Mouse (Mus musculus) thymus, postnatal 4 days (tissue): Measurements from ENCODE around the gene Capn10.
"Not testable (repeated sequence)": the region's sequence is repeated elsewhere in the genome, so short reads cannot be mapped to it uniquely, and the experiment has no call there.

Experiments used
- DNase-seq: peaks from one replicate; pipeline ENCODE4 v3.0.0; 2021

The Capn10 gene

DNA sequence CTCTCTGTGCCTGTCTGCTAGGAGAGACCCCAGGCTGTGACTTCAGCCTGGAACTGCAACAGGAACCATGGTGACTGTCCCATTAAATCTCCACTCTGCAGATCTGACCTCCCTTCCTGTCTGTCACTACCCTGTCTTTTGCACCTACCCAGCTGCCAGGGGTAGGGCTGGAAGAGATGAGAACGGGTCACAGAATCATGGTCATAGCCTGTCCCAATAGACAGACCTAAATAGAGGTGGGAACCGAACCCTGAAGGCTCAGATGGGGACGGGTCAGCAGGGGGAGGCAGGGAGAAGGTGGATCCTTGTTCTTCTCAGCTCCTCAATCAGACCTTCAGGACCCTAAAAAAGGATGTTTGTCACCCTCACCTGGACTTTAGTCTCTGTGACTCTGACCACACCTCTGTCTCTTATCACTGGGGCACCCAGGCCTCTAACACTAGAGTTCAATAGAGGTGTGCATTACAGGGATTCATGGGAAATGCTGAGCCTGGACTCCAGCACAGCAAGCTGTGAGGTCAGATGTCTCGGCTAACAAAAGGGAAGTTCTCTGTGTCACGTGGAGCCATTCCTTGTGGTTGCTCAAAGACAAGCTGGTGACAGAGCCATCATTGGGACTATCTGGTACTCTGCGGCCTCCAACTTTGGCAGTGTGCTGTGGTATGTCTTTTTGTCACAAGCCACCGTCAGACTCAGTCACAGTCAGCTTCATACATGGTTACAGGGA, 13.5 kb upstream of the Capn10 start:
- no peak for DNase-seq

DNA sequence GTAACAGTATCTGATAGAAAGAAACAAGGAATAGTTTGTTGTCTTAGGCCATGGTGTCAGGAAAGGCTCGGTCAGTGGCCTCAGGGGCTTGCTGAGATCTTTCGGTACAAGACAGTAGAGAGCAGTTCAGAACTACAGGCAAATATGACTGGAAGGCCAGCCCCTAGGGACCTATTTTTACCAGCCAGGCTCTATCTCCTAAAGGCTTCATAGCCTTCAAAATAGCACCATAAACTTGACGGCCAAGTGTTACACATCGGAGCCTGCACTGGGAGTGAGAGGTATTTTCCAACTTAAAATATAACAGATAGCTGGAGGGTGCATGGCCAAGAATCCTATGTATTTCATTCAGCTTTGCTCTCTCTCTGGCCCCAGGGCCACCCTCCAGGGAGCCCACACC, 12.7 kb upstream of the Capn10 start:
- DNase-seq: no peak

DNA sequence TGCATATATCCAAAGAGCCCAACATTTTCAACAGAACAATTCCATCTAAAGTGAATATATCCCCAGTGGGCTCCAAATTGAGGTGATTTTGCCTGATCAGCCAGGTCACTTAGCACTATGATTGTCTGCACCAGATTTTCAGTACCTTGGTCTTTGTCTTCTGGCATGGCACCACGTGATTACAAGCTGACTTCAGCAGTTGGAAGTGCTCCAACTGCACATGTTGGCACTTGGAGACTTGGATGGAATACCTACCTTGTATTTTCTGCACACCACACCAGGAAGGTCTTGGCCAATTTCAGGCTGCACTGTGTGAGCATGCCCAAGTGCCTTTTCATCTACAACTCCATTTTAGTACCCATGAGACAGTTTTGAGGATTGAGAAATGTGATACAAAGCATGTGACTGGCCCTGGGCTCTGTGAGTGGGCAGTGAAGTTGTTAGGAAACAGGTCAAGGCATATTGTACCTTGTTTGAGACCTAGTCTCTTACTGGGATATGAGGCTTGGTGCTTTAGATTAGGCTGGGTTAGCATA, 3.9 kb upstream of the Capn10 start:
- no peak for DNase-seq

DNA sequence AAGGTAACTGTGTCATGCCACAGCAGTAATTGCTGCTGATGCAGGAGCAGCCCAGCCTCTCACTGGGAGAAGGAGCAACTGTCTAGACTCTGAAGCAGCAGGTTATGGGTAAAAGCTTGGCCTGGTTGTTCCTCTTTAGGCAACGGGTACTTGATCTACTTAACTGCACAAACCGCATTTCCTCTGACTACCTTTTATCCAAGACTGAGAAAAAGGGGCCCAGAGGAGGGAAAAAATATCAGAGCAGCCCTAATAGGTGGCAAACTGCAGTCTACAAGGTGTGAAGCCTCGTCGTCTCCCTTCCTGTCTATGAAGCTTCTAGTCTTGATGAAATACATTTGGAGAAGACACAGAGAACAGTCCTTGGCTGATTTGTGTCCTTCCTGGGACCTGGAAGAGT, 565 bp upstream of the Capn10 start:
- no peak for DNase-seq

DNA sequence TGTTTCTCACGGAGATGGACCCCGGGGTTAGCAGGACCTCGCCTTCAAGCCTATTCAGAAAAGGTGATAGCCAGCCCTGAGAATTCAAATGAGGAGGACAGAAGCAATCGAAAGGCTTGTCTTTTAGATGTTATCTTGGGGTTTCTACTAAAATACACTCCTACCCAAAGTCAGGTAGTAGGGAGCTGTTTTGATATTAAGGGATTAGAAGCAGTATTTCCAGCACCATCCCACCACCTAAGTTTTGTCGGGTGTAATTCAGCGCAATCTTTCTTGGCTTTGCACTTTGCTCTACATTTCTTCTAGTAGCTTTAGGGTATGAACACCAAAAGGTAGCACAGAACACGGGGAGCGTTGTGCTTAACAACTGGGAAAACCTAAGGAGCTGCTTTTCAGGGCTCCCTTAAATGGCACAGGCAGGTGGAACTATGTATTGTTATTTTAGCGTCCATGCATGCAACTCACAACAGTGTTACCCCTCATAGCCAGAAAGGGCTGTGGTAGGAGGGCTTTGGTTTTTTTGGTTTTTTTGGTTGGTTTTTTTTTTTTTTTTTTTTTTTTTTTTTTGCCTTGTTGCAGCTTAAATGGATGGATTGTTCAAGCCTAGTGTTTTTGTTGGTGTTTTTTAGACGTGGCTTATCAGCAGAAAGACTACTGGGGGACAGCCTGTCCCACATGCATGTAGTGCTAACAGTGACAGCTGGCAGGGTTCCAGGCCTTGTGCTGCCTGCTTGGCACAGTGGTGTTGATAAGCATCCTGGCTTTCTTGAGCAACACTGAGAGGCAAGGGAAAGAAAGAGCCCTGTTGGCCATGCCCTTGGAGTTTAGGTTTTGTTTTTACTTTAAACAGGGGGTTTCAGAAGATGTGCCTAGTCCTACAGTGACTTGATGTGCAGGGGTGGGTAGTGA, 1.1 kb downstream of the Capn10 start:
- DNase-seq: no peak

DNA sequence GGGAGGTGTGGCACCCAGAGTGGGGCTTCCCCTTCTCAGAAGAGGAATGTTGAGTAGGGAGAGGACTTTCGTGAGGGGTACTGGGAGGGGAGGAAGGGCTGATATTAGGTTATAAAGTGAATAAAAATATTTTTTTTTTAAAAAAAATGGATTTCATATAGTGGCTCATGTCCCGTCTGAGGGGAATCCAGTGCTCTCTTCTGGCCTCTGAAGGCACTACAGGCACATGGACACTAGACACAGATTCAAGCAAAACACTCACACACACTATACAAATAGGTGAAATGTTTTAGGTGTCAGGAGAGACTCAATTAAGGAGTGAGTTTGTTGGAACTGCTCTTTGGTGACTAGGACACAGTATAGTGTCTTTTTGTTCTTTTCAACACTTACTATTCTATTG, 1.8 kb downstream of the Capn10 start:
- no peak for DNase-seq

DNA sequence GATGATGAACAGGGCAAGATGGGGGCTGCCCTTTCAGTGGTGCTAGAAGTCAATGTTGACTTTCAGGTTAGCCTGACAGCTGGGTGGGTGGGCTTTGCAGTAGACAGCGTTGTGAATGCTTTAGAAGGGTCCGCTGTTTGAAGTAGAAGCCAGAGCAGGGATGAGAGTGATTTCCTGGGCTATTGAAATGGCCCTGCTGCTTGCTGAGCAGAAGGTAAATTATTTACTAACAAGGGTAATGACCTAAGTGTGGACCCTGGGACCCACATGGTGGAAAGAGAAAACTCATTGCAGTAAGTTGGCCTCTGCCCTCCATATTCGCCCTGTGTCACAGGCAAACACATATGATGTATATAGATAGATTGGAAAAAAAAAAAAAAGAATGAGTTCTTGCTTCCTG, 2.3 kb downstream of the Capn10 start:
- no peak for DNase-seq

DNA sequence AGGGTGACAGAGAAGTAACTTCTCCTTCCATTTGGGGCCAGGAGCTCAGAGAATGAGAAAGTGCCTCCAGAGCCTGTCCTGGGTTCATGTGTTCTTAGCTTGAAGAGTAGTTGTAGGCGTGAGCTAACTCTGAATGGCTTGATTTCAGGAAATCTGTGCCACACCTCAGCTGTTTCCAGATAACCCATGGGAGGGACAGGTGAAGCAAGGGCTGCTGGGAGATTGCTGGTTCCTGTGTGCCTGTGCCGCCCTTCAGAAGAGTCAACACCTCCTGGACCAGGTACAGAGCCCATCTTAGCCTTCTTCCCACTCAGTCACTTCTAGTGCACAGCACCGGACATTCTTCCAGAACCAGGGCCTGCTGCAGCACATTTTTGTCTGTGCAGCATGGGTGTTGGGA, 3.6 kb downstream of the Capn10 start:
- DNase-seq: no peak

DNA sequence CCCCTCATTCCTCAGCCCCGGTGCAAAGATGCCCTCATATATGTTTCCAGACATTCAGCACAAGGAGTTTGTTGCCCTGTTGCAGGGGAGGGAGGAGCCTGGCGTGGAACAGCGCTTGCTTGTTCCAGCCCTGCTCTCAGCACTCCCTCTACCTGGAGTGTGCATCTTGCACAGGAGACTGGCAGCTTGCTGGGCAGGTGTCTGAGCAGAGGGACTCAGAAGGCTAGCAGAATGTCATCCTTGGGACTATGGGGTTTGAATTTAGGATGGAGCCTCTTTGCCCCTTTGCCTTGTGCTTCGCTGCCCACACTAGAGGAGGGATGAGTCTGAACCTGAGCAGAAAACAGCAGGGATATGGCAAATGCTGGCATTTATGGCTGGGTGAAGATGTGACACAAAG, 5.6 kb downstream of the Capn10 start:
- no peak for DNase-seq

DNA sequence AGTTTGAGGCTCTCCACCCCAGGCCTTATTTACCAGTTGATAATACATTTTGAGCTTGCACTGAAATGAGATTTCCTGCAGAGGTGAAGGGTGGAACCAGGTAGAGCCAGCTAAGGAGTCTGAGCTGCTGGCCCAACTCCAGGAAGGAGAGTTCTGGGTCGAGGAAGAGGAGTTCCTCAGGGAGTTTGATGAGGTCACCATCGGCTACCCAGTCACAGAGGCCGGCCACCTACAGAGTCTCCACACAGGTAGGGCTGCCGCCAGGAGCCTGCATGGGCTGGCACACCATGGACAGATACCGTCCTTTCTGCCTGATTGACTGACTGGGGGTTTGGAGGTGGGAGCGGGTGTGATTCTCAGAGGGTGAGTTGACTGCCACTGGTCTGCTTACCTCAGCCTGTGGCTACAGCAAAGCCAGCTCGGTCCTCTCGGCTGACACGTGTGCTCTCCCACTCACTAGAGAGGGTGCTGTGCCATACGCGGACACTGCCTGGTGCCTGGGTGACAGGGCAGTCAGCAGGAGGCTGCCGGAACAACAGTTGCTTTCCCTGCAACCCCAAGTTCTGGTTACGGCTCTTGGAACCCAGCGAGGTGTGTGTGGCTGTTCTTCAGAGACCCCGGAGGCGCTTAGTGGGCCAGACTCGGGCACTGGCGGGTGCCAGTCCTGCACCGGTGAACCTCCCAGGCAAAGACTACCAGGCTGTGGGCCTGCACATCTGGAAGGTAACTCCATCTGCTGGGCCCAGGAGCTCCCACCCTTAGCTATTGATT, 9.2 kb downstream of the Capn10 start:
- no peak for DNase-seq

DNA sequence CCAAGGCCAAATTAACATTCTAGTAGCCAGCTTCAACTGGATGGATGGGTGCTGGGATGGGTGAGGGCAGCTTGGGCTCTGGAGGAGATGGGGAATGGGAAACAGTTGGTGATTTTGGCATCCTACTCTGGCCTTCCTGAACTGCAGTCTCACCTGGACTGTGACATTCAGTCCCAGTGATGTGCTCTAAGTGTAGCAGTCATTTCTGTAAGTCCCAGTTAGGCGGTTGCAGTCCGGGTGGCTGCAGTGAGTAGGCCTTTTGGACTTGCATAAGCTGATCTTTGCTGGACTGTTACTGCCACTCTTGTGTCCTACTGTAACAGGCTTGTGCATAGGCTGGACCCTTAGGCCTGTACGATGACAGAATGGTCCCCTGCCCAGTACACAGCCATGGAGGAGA, 13.8 kb downstream of the Capn10 start:
- no peak for DNase-seq

DNA sequence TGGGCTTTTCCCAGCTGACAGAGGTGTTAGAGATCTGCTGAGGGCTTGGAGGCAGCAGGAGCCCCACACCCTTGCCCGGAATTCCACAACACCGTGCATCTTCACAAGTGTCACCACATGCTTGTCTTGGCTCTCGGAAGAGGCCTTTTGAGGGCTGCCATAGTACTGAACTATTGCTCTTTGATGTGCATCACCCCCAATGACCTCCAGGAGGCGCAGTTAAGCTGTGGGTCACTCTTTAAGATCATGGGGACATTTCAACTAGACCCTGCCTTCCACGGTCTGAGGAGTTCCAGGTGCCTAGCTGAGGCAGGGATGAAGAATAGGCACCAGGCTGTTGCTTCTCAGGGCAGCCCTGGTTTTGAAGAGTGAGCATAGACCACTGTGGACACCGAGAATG, 15.2 kb downstream of the Capn10 start:
- peak; percentile 40 for DNase-seq

DNA sequence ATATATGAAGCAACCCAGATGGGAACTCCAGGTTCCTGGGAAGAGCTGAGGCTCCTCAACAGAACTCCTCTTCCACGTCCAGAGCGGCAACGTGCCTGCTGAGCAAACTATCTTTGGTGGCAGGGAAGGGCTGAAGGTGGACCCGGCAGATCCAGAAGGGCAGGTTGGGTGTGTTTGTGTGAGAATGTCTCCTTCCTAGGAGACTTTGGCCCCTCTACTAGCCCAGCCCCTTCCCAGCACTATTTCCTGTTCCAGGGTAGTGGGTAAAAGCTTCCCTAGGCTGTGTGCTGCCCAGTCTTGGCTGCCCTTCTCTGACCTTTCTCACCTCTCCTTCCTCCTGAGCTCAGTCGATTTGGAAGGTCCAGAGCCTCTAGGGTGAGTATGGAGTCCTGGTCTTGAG, 16.4 kb downstream of the Capn10 start, which contains the start of gene Gpr35:
TSS of gene Gpr35 (plus strand) at position 259 of the 400 bp plus-strand sequence.
- DNase-seq: peak; percentile 3

DNA sequence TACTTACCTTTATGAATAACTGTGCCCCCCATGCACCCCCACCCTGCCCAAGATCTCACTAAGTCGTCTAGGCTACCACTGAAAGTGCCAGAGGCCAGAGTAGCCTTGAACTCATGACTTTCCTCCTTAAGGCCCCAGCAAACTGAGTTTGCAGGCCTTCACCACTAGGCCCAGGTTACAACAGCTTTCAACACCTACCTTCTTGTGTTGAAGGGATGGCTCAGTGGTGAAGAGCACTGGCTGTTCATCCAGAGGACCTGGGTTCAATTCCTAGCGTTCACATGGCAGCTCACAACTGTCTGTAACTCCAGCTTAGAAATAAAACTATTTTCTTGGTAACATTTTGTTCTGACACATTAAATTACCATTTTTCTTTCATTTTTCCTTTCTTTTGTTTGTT, 19.5 kb downstream of the Capn10 start:
- peak; percentile 3 for DNase-seq

DNA sequence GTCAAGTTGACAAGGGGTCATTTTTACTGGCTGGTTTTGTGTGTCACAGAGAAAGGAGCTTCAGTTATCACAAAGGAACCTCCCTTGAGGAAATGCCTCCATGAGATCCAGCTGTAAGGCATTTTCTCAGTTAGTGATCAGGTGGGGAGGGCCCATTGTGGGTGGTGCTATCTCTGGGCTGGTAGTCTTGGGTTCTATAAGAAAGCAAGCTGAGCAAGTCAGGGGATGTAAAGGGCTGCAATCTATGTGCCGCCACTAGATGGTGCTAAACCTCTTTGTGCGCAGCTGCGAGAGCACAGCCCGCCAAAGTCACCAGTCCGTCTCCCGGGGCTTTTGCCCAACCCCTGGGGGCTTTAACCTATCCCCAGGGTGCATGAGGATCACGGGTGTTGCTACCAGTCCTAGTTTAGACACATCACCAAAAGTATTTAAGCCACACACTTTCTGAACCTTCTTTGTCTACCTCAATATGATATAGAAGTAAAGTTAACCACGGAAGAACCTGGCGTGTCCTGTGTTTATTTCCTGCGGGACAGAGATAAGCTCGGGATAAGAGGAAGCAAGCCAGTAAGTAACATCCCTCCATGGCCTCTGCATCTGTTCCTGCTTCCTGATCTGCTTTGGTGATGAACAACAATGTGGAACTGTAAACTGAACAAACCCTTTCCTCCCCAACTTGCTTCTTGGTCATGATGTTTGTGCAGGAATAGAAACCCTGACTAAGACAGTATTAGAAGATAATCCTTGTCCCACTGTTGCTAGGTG, 22.6 kb downstream of the Capn10 start:
- DNase-seq: peak; percentile 79

DNA sequence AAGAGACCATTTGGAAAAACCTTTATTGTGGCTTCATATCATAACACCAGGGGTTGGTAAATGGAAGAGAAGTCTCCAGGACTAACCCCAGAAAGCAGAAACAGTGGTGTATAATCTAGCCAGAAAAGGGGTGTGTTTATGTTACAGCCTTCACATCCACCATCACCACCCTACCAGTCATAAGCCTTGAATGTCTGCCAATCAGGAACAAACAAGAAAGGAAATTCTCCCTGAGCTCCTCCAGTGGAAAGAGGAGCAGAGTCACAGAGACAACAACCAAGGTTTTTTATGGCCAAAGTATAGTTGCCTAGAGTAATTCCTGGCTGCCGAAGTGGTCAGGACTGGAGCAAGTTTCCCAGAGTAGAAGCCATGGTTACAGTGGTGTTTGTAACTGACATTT, 24.8 kb downstream of the Capn10 start:
- DNase-seq: no peak

DNA sequence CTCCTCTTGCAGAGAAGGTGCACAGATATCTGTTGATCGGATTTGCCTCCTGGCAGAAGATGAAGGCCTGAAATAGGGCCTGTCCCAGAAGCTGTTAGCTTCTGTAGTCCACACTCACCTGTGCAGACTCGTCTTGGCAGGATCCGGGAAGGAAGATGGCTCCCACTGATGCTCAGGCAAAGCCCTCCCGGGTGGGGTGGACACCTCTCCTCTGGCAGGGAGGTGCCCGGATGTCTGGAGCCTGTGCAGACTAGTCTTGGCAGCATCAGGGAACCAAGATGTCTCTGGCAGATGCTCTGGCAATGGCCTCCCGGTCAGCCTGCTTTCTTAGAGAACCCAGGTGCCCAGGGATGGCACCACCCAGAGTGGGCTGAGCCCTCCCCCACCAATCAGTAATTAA, 36.6 kb downstream of the Capn10 start:
- not testable (repeated sequence) for DNase-seq

DNA sequence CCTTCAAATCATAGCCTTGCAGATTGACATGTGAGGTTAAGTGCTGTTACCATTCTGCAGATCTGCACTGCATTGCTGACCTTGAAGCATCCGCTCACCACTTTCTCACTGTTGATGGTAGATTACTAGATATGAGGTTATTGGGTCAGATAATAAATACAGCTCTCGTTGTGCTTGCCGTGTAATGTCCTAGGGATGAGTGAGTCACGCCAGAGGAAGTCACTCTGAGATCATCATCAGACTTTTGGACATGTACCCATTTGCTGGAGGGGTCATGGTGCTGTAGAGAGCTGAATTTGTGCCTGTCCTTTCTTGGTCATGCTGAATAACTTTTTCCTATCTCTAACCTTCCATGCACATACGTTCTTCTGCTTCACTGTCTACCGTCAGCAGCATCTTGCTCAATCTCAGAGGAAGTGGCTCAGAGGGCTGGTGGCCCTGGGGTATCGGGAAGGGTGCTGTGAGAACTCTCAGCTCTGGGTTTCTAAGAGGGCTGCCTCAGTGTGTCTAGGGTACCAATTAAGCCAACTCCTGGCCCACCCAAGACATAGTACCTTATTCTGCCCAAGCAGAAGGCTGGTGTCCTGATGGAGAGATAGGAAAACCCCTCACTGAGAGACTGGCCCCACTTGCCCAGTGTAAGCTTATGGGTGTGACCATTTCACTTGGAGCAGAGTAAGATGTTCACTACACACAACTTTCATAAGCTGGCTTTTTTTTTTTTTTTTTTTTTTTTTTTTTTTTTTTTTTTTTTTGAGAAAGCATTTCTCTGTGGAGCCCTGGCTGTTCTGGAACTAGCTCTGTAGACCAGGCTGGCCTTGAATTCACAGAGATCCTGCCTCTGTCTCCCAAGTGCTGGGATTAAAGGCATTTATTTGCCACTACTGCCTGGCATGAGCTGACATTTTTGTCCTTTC, 38.0 kb downstream of the Capn10 start:
- no peak for DNase-seq

DNA sequence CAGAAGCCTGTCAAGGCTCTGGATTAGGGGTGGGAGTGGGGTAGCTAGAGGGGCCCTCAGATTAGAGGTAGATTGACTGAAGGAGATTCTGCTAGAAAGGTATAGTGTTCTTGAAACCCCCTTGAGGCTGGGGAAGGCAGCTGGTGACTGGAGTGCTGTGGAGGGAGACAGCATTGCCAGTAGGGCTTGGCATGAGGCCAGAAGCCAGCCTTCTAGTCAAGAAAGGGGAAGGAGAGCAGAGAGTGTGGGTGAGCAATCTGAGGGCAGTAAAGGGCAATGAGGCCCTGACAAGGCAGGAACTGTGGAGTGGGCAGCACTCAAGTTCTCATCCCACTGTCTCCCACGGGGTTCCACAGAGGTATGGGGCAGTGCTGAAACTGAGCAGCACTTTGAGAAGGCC, 38.7 kb downstream of the Capn10 start:
- DNase-seq: peak; percentile 23

DNA sequence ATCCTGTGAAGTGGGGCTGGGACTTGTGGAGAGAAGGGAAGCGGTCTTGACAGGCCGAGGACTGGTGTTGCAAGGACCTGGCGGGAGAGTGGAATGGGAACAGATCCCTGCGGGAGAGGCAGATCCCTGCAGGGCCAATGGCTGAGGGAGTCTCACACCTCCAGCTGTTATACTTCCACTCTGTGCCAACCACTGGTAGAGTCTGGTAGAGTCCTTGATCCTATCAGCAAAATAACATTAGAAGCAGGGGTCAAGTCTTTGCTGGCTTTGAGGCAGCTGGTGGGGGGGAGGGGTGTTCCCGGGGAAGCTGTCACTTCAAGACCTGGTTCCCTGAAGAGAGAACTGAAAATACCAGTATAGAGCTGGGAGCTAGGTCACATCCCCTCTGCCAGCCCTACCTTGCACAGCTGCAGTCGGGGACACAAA, 42.0 kb downstream of the Capn10 start:
- DNase-seq: no peak

DNA sequence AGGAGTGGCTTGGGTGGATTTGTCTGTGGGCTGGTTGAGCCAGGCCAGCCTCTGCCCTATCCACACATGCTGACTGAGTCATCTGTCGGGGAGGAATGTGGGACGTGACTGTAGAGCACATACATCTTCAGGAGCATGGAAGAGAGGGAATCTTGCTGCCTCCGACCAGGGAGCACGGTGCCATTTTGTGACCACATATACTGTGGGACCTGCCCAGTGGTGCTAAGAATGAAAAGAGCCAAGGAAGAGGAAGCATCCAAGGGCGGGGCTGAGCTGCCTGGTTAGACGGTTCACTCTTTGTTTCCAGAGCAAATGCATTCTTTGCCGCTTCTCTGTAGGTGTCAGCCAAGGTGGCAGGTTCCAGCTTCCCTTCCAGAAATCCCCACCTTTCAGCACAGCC, 44.5 kb downstream of the Capn10 start:
- DNase-seq: no peak
